Mouse (Mus musculus) heart, postnatal 25 days (tissue): ENCODE data around the gene Retreg1. TPM values are rescaled to one million over a fixed set of nuclear protein-coding genes. Genes with fewer than 3 reads are reported as not detected.

Source experiments
- DNase-seq: peaks from one replicate; pipeline ENCODE4 v3.0.0; 2022; ENCODE audit warnings: low spot score
- intact Hi-C: fragments of 180-260 bp; cut with DNase I; formaldehyde crosslinking; loops from one replicate; pipeline ENCODE4 v1.15.1; 2025
- total RNA-seq, 2 experiments: library from RNA; stranded (reverse); gene quantifications; 2 replicates each; pipeline ENCODE4 v1.2.3; 2021

The Retreg1 gene
- total RNA-seq, 2 experiments from 2014 or later: 206 to 227 TPM

DNA sequence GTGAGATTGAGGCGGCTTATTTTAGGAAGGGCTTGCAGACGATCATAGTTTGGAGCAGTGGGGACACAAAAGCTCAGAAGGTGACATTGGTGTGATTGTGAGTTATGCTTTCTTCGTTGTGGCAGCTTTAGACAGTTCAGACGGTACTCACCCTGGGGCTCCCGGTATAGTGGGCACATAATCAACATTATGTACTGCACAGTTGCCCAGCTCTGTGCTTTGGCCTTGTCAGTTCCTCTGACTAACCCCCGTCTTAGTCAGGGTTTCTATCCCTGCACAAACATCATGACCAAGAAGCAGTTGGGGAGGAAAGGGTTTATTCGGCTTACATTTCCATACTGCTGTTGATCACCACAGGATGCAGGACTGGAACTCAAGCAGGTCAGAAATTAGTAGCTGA lies 69.9 kb downstream of the Retreg1 start:
- intact Hi-C loops: no loop called here
- no peak for DNase-seq

DNA sequence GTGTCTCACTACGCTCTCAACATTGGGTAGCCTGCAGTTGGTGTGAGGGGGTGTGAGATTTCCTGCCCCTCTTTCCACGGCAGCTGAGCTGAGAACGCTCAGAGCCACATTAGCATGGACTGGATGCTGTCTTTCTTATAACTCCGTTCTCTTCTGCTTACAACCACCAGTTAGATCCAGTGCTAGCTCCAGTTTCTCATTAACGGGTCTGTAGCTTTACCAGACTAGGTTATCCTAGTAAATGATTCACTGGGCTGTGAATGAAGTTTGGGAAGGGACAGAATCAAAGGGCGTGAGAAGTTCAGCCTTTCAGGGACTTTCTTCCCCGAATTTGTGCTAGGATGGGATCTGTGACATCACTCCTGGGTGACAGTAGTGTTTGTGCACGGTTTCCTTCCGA lies 70.7 kb downstream of the Retreg1 start:
- no peak for DNase-seq
- intact Hi-C loops: no loop called here

DNA sequence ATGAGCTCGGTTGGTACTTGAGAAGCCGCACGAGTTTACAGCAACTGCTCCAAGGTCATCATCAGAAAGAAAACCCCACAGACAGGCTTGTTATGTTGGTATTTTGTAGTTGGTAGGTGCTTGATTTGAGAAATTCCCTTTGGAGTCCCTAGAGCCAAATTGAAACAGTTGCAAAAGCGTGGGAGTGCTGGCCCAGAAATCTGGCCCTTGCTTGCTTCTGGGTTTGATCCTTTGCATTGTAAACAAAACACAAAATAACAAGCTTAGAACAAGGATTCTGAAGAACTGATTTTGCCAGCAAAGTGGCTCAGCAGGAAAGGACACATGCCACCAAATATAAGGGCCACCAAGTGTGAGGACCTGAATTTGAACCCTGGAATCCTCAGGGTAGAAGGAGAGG lies 71.2 kb downstream of the Retreg1 start:
- intact Hi-C loops: no loop called here
- no peak for DNase-seq

DNA sequence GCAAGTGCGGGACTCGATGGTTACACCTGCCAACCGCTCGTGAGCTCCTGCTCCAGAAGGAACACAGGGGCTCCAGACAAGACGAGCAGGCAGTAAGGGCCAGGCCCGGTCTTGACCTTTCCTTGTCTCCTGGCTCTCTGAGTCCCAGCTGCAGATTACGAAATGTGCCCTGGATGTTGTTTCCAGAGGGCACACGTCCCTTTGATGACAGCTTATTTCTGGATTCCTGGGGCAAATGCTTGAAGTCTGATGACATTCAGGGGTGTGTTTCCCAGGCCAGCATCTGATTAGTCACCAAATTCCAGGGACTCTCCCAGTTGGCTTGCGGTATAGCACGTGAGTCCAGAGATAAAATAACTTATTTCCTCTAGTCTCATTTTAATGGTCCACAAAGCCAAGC lies 72.0 kb downstream of the Retreg1 start:
- DNase-seq: peak; percentile 57
- intact Hi-C loops: no loop called here

DNA sequence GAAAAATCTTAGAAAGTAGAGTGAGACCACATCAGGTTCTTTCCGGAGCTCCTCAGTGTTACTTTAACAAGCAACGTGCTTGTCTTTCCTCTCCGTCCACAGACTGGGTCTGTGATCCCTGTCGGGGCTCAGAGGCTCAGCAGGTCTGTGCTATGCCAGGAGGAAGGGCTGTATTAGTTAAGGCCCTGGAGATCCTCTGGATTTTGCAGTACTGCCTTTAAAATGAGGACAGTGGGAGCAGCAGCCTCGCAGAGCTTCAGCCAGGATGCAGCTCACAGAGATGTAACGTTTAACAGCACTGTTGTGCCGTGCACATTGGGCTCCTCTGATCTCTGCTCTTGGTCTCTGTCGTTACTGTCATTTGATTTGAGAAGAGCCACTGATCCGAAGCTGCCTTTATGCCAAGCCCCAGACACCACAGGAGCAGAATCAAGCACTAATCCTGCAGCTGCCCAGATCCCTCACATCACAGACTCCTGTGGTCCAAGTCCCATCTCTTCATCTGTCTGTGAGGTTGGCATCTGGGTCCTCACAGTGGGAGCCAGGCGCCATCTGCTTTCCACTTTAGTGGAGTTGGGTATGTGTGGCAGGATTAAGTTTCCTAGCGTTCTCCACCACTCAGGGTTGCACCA lies 72.7 kb downstream of the Retreg1 start:
- DNase-seq: no peak
- intact Hi-C loops: no loop called here

GRCm38 (mm10) chr15:25916252-25916651 lies 73.3 kb downstream of the Retreg1 start:
- no peak for DNase-seq
- intact Hi-C loops: no loop called here

DNA sequence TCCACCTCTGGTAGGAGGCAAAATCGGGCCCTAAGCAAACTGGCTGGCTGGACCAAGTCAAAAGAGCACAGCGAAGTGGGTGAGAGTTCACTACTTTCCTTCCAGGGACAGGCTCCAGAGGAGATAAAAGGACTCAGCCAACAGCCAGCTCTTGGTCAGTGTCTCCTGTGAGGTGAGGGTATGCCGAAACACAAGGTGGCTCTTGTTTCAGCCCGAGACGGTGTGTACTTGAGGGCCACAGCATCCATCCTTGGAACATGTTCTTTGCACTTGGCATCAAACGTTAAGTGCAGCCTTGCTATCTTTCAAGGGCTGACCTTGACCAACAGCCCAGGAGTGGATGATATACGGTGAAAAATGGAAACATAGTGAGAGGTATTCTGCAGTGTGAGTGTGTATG lies 75.7 kb downstream of the Retreg1 start:
- intact Hi-C loops: no loop called here
- DNase-seq: no peak

DNA sequence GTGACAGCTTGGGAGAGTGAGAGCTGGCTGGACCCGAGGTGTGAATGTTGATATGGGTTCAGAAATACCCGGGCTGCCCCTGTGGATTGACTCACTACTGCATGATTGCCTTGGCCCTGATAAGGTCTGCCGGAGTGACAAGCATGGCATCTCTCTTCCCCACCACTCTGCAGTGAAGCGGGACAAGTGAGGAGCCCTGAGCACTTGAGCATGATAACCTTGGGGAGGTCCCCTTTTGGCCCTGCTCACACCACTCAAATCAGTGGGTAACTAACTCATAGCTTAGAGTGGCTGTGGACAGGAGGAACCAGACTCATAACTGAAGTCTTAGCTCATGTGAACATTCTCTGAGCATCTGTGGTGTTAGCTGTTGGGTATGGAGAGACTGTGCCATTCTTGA lies 77.0 kb downstream of the Retreg1 start:
- intact Hi-C loops: no loop called here
- DNase-seq: no peak

DNA sequence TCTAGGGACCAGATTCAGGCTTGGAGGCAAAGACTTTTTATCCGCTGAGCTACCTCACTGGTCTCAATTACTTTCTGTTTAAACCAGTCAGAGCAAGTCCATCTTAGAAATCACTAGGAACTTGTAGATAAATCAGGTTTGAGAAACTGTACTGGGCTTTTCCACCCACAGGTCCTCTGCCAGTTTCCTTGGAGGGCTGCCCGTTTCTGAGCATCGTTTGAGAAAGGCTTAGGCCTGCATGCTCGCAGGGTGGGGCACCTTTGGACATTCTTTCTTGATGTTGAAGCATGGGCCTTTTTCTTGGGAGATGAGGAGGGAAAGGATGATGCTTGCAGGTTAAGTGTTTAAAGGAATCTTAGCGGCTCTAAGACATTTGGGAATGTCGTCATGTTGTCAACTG lies 77.9 kb downstream of the Retreg1 start:
- intact Hi-C loops: no loop called here
- DNase-seq: no peak

DNA sequence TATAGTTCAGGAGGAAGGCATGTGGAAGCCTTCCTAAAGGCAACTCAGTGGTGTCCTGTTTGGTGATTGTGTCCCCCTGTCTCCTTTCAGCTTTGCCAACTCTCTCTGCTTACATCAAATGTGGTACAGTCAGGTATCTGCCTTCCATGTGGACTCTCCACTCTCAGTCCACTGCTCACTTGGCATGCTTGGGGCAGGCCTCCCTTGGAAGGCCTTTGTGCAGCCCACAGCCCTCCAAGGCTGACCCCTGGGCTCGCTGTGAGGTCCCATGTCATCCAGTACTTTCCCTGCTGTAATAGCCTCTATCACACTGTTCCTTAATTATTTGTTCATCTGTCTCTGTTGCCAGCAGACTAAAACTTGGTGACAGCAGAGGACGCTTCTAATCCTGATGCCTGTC lies 79.0 kb downstream of the Retreg1 start:
- no peak for DNase-seq
- intact Hi-C loops: no loop called here

- intact Hi-C loops: no loop called here
- DNase-seq: no peak
Measured at GRCm38 (mm10) chr15:25923916-25924315, 80.9 kb downstream of the Retreg1 start.

DNA sequence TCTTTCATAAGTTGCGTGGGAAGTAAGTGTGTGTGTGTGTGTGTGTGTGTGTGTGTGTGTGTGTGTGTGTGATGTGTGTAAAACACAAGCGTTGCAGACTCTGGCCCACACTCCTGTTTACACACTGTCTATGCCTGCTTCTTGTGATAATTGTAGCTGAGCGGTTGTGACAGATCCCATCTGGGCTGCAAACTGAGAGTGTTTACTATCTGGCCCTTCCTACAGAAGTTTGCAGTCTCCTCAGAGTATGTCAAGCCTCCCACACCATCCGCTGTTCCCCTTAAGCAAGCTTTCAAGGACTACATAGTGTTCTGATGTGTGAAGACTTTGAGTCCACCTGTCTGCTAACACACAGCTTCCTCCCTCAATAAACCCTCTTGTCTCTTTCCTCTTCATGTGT lies 83.2 kb downstream of the Retreg1 start:
- no peak for DNase-seq
- intact Hi-C loops: no loop called here

GRCm38 (mm10) chr15:25927106-25927505 lies 84.1 kb downstream of the Retreg1 start:
- intact Hi-C loops: no loop called here
- no peak for DNase-seq

- no peak for DNase-seq
- intact Hi-C loops: no loop called here
Measured at GRCm38 (mm10) chr15:25928001-25928400, 85.0 kb downstream of the Retreg1 start.

DNA sequence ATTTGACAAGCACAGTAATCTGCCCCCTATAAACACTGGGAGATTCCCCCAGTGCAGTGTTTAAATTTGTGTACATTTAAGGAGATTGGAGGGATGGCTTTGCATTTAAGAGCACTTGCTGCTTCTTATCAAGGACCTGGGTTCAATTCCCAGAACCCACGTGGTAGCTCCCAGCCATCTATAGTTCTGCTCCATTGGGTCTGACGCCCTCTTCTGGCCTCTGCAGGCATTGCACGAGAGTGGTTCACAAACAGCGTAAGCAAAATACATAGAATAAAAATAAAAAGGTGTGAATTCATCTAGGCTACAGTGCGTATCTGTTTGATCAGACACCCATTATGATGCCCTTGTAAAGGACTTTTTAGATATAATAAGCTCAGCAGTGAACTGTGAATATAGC lies 85.9 kb downstream of the Retreg1 start:
- intact Hi-C loops: no loop called here
- DNase-seq: no peak

GRCm38 (mm10) chr15:25929518-25929917 lies 86.5 kb downstream of the Retreg1 start:
- no peak for DNase-seq
- intact Hi-C loops: no loop called here

DNA sequence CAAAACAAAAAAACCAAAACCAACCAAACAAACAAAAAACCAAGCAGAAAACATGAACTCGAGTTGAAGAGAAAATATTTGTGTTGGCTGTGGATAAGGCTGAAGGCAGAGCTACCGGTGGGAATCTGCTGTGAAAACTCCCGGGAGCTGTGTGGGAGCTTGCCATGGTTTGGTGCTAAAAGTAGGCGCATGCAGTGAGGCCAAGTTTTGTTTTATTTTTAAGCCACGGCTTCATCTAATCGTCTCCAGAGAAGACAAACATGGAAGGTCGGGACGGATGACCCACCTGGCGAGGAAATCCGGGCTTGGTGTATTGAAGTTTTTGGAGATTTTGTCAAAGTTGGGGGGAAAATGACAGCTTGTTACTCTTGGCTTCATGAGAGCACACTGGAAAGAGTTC lies 87.0 kb downstream of the Retreg1 start:
- DNase-seq: peak; percentile 34
- intact Hi-C loops: no loop called here

DNA sequence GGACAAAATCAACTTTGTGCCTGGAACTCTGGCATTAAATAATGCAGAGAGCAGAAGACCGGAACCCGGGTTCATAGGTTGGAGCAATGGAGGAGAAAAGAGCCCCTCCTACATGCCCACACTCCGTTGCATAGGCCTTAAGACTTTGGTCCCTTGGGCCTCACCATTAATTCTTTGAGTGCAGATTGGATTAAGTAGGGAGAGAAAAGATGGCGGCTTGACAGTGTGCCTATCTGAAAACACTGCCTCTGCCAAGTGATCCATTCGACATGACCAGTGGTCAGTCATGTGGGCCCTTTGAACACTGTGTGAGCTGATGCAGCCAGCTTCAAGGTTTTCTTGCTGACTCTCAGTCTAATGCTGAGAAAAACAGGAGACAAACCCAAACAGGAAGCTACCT lies 87.7 kb downstream of the Retreg1 start:
- no peak for DNase-seq
- intact Hi-C loops: no loop called here

GRCm38 (mm10) chr15:25932497-25932896 lies 89.5 kb downstream of the Retreg1 start:
- intact Hi-C loops: no loop called here
- no peak for DNase-seq

GRCm38 (mm10) chr15:25932937-25933684 lies 90.1 kb downstream of the Retreg1 start:
- intact Hi-C loops: no loop called here
- peak; percentile 67 for DNase-seq

DNA sequence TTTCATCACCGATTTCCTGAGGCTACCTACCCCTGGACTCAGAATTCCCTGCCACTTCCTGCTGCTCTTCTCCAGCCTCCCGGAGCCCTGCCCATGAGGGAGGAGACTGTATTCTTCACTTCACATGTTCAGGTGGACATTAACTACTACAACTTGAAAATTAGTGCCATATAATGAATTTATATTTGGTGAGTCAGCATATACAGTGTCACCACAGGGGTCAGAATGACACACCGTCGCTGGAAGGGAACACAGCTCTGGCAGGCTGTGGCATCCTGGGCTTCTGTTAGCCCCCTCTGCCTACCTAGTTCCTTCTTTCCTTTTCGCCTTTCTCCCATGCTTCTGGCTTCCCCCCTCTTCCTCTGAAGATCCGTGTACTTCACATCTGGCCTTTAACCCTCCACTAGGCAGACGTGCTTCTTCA lies 90.7 kb downstream of the Retreg1 start:
- intact Hi-C loops: no loop called here
- no peak for DNase-seq

- DNase-seq: no peak
- intact Hi-C loops: no loop called here
Measured at GRCm38 (mm10) chr15:25934411-25934810, 91.4 kb downstream of the Retreg1 start.
